Mouse (Mus musculus) E14TG2a.4 (cell line): Measurements from ENCODE around the gene Ezr.

ENCODE experiments used
- CTCF ChIP-seq: conservative IDR thresholded peaks from 2 replicates; pipeline ENCODE4 v1.5.1; 2014; ENCODE audit warnings: low read length
- NANOG ChIP-seq: IDR thresholded peaks from 2 replicates; pipeline ENCODE4 v1.6.1; 2014; ENCODE audit warnings: borderline replicate concordance, low read length, mixed read lengths

- no peak for TF ChIP-seq CTCF
- no peak for TF ChIP-seq NANOG
Observed at GRCm38 (mm10) chr17:6783756-6784357, 1.3 kb upstream of the Ezr start.
